Mouse (Mus musculus) brown adipose tissue, adult 24 weeks (tissue): ENCODE results near the gene Coil. TPM values are rescaled to one million over a fixed set of nuclear protein-coding genes. Genes with fewer than 3 reads are reported as not detected.
"Not testable (repeated sequence)": the region's sequence is repeated elsewhere in the genome, so short reads cannot be mapped to it uniquely, and the experiment has no call there.

Source experiments
- H3K27ac ChIP-seq: fragments of 200-500 bp; replicated peaks from 2 replicates; pipeline ENCODE4 v1.5.1; 2012; ENCODE audit warnings: low read depth, mild to moderate bottlenecking, low read length
- H3K4me1 ChIP-seq: fragments of 200-500 bp; 2 replicates; pipeline ENCODE4 v1.6.1; 2012; ENCODE audit warnings: low read length, mixed read lengths; ENCODE audit not compliant: control insufficient read depth, insufficient read depth, insufficient read length
- H3K4me3 ChIP-seq: fragments of 200-500 bp; 2 replicates; pipeline ENCODE4 v1.5.1; 2012; ENCODE audit warnings: low read depth, mild to moderate bottlenecking, low read length, moderate library complexity; ENCODE audit not compliant: insufficient read depth
- polyA plus RNA-seq: library from polyadenylated mRNA; stranded (reverse); fragments of >200 nt; gene quantifications from 2 replicates; pipeline ENCODE4 v1.2.4, GENCODE M21; 2012; ENCODE audit not compliant: missing spikeins, insufficient read depth, insufficient read length

Coil gene
- polyA plus RNA-seq, 1 experiment: 2.4 TPM

- H3K4me1 ChIP-seq: peaks cover 7% of the 10 kb centered on the region; the same call in 1 of the 2 replicates
- peak overlapping the region; percentile 67 for H3K27ac ChIP-seq
- H3K4me3 ChIP-seq: no peak overlapping the region
Measured at GRCm38 (mm10) chr11:88993625-88994024, 23.6 kb downstream of the Coil start.

GRCm38 (mm10) chr11:88994492-88994891 lies 24.4 kb downstream of the Coil start:
- Histone ChIP-seq H3K27ac (peak overlapping the region; percentile 67), H3K4me1 (peaks cover 7% of the 10 kb centered on the region; the same call in 1 of the 2 replicates), H3K4me3 (no peak overlapping the region)

- H3K4me3 ChIP-seq: no peak overlapping the region
- peaks cover 7% of the 10 kb centered on the region; the same call in 1 of the 2 replicates for H3K4me1 ChIP-seq
- H3K27ac ChIP-seq: peak overlapping the region; percentile 94
Measured at GRCm38 (mm10) chr11:88995616-88996015, 25.6 kb downstream of the Coil start.

- peak overlapping the region; percentile 11; the same call in 1 of the 2 replicates for H3K4me3 ChIP-seq
Measured at GRCm38 (mm10) chr11:88996427-88996826, 26.4 kb downstream of the Coil start.

GRCm38 (mm10) chr11:88997343-88997742 lies 27.3 kb downstream of the Coil start:
- peak overlapping the region; percentile 84; the same call in 1 of the 2 replicates for H3K27ac ChIP-seq
- not testable (repeated sequence) for H3K4me3 ChIP-seq

More at GRCm38 (mm10) chr11:88996427-88996826, 26.4 kb downstream of the Coil start:
- peaks cover 10% of the 10 kb centered on the region for H3K4me1 ChIP-seq
- peak overlapping the region; percentile 94 for H3K27ac ChIP-seq

GRCm38 (mm10) chr11:88998406-88998805 lies 28.4 kb downstream of the Coil start:
- H3K4me1 ChIP-seq: peaks cover 15% of the 10 kb centered on the region
- H3K27ac ChIP-seq: peak overlapping the region; percentile 61
- H3K4me3 ChIP-seq: no peak overlapping the region; the same call in 1 of the 2 replicates

More at GRCm38 (mm10) chr11:88997343-88997742, 27.3 kb downstream of the Coil start:
- H3K4me1 ChIP-seq: not testable (repeated sequence)

GRCm38 (mm10) chr11:88998974-88999722 lies 29.1 kb downstream of the Coil start, which contains the start of gene Trim25:
Trim25 (plus strand) TSS chr11:88999376.
- peaks cover 20% of the 10 kb centered on the region for H3K4me1 ChIP-seq
- H3K4me3 ChIP-seq: peak within 1 kb of the TSS; percentile 68
- H3K27ac ChIP-seq: peak within 1 kb of the TSS; percentile 91

GRCm38 (mm10) chr11:88999723-89000526 lies 29.9 kb downstream of the Coil start:
- Histone ChIP-seq H3K4me3 (peak overlapping the region; percentile 68), H3K27ac (peak overlapping the region; percentile 91), H3K4me1 (peaks cover 25% of the 10 kb centered on the region)

GRCm38 (mm10) chr11:89000527-89000819 lies 30.4 kb downstream of the Coil start:
- Histone ChIP-seq H3K4me1 (peaks cover 25% of the 10 kb centered on the region), H3K27ac (peak overlapping the region; percentile 91), H3K4me3 (peak overlapping the region; percentile 68)

- Histone ChIP-seq H3K4me1 (peaks cover 22% of the 10 kb centered on the region), H3K4me3 (peak overlapping the region; percentile 68), H3K27ac (peak overlapping the region; percentile 91)
Measured at GRCm38 (mm10) chr11:89001569-89001968, 31.5 kb downstream of the Coil start.

GRCm38 (mm10) chr11:89002068-89002467 lies 32.0 kb downstream of the Coil start:
- Histone ChIP-seq H3K27ac (peak overlapping the region; percentile 83), H3K4me3 (peak overlapping the region; percentile 58), H3K4me1 (peaks cover 22% of the 10 kb centered on the region)

- Histone ChIP-seq H3K27ac (peak overlapping the region; percentile 83), H3K4me1 (peaks cover 22% of the 10 kb centered on the region), H3K4me3 (peak overlapping the region; percentile 58)
Measured at GRCm38 (mm10) chr11:89002621-89003020, 32.6 kb downstream of the Coil start.

- H3K27ac ChIP-seq: peak overlapping the region; percentile 83
- H3K4me1 ChIP-seq: peaks cover 20% of the 10 kb centered on the region
- H3K4me3 ChIP-seq: peak overlapping the region; percentile 58
Measured at GRCm38 (mm10) chr11:89003078-89003477, 33.0 kb downstream of the Coil start.

- Histone ChIP-seq H3K27ac (peak overlapping the region; percentile 73), H3K4me1 (peaks cover 17% of the 10 kb centered on the region), H3K4me3 (peak overlapping the region; percentile 58)
Measured at GRCm38 (mm10) chr11:89003726-89004125, 33.7 kb downstream of the Coil start.

GRCm38 (mm10) chr11:89005473-89005872 lies 35.4 kb downstream of the Coil start:
- Histone ChIP-seq H3K27ac (no peak overlapping the region), H3K4me1 (peaks cover 17% of the 10 kb centered on the region), H3K4me3 (no peak overlapping the region)
